Mouse (Mus musculus): ENCODE results near the gene Wdr44. TPM values are rescaled to one million over a fixed set of nuclear protein-coding genes. Genes with fewer than 3 reads are reported as not detected.

Wdr44 gene
- polyA plus RNA-seq, 1 experiment = 0.74 TPM

GRCm38 (mm10) chrX:23840921-23841320 lies 148.1 kb downstream of the Wdr44 start:
- no peaks in the 10 kb centered on the region for H3K27me3 ChIP-seq (ENCODE audit: control insufficient read depth, insufficient read depth, low read length)
- H3K36me3 ChIP-seq (ENCODE audit: control insufficient read depth, insufficient read depth, low read length) = no peaks in the 10 kb centered on the region
- no peak overlapping the region for H3K4me3 ChIP-seq (ENCODE audit: control insufficient read depth, low read depth, low read length)
- TF ChIP-seq CTCF (IDR thresholded peaks at IDR 0.05; ENCODE audit: control insufficient read depth, insufficient read depth, insufficient replicate concordance, low read depth, low read length) (no peak), POLR2A (IDR thresholded peaks at IDR 0.05; ENCODE audit: control insufficient read depth, low read depth, low read length) (no peak)
- H3K27ac ChIP-seq (ENCODE audit: control insufficient read depth, insufficient read depth, low read depth, low read length) = no peak overlapping the region
- H3K4me1 ChIP-seq (ENCODE audit: control insufficient read depth, insufficient read depth, low read length) = no peaks in the 10 kb centered on the region

Other genes with a start within 250 kb of the Wdr44 start
- 10.8 and 11.4 TPM in 2 replicates for gene Gm4907, start 189.5 kb downstream of the Wdr44 start, polyA plus RNA-seq (2012; rRNA removed)

Measured in testis, adult 2 months (tissue).